Mouse (Mus musculus): ENCODE results near the gene Mrpl46. TPM values are rescaled to one million over a fixed set of nuclear protein-coding genes. Genes with fewer than 3 reads are reported as not detected.

The Mrpl46 gene
- polyA plus RNA-seq, 1 experiment from 2014 or later = 86.2 TPM

GRCm38 (mm10) chr7:78763801-78764200, 19.5 kb downstream of the Mrpl46 start:
- Histone ChIP-seq H3K4me1 (0 out of 2 replicates have a peak, but pooled peaks cover 4% of the 10 kb centered on the region), H3K27me3 (ENCODE audit: poor library complexity, severe bottlenecking) (no peaks in the 10 kb centered on the region), H3K4me3 (no peak overlapping the region), H3K27ac (no peak overlapping the region), H3K36me3 (replicated peaks) (no peaks in the 10 kb centered on the region), H3K9me3 (no peaks in the 10 kb centered on the region)
- 88% methylated on average over 3 of the region's 3 CpGs for WGBS
- DNase-seq (ENCODE audit: extremely low spot score, low spot score) = no peak

GRCm38 (mm10) chr7:78754458-78755000, 28.8 kb downstream of the Mrpl46 start:
- no peak for DNase-seq (ENCODE audit: extremely low spot score, low spot score)
- Histone ChIP-seq H3K36me3 (replicated peaks) (no peaks in the 10 kb centered on the region), H3K4me1 (no peaks in the 10 kb centered on the region), H3K27me3 (ENCODE audit: poor library complexity, severe bottlenecking) (no peaks in the 10 kb centered on the region), H3K4me3 (no peak overlapping the region), H3K27ac (no peak overlapping the region), H3K9me3 (no peaks in the 10 kb centered on the region)
- 67% methylated on average over 8 of the region's 8 CpGs for WGBS

- no peaks in the 10 kb centered on the region for H3K27me3 ChIP-seq (ENCODE audit: poor library complexity, severe bottlenecking)
- no peak overlapping the region for H3K27ac ChIP-seq
- no peaks in the 10 kb centered on the region for H3K4me1 ChIP-seq
- no peak overlapping the region for H3K4me3 ChIP-seq
- no peaks in the 10 kb centered on the region for H3K36me3 ChIP-seq (replicated peaks)
- no peak for DNase-seq (ENCODE audit: extremely low spot score, low spot score)
- WGBS = 83% methylated on average over 7 of the region's 7 CpGs
- H3K9me3 ChIP-seq = no peaks in the 10 kb centered on the region
Measured at GRCm38 (mm10) chr7:78753752-78754457, 29.4 kb downstream of the Mrpl46 start.

- DNase-seq (ENCODE audit: extremely low spot score, low spot score) = no peak
- H3K36me3 ChIP-seq (replicated peaks) = no peaks in the 10 kb centered on the region
- no peaks in the 10 kb centered on the region for H3K9me3 ChIP-seq
- H3K4me1 ChIP-seq = no peaks in the 10 kb centered on the region
- H3K27me3 ChIP-seq (ENCODE audit: poor library complexity, severe bottlenecking) = no peaks in the 10 kb centered on the region
- no peak overlapping the region for H3K4me3 ChIP-seq
- H3K27ac ChIP-seq = no peak overlapping the region
- 93% methylated on average over 4 of the region's 4 CpGs for WGBS
Measured at GRCm38 (mm10) chr7:78752961-78753360, 30.4 kb downstream of the Mrpl46 start.

GRCm38 (mm10) chr7:78743731-78744385, 39.5 kb downstream of the Mrpl46 start:
- Histone ChIP-seq H3K4me3 (no peak overlapping the region), H3K36me3 (replicated peaks) (no peaks in the 10 kb centered on the region), H3K27me3 (ENCODE audit: poor library complexity, severe bottlenecking) (no peaks in the 10 kb centered on the region), H3K4me1 (no peaks in the 10 kb centered on the region), H3K9me3 (no peaks in the 10 kb centered on the region), H3K27ac (no peak overlapping the region)
- WGBS = 88% methylated on average over 5 of the region's 5 CpGs
- no peak for DNase-seq (ENCODE audit: extremely low spot score, low spot score)

GRCm38 (mm10) chr7:78739351-78740000, 43.9 kb downstream of the Mrpl46 start:
- H3K36me3 ChIP-seq (replicated peaks) = no peaks in the 10 kb centered on the region
- no peak overlapping the region for H3K27ac ChIP-seq
- no peaks in the 10 kb centered on the region for H3K4me1 ChIP-seq
- no peaks in the 10 kb centered on the region for H3K27me3 ChIP-seq (ENCODE audit: poor library complexity, severe bottlenecking)
- H3K9me3 ChIP-seq = no peaks in the 10 kb centered on the region
- WGBS = 83% methylated on average over 8 of the region's 8 CpGs
- no peak overlapping the region for H3K4me3 ChIP-seq
- no peak for DNase-seq (ENCODE audit: extremely low spot score, low spot score)

- Histone ChIP-seq H3K4me3 (no peak within 1 kb of the TSS), H3K27ac (no peak within 1 kb of the TSS), H3K9me3 (no peaks in the 10 kb centered on the region), H3K4me1 (no peaks in the 10 kb centered on the region), H3K27me3 (ENCODE audit: poor library complexity, severe bottlenecking) (no peaks in the 10 kb centered on the region), H3K36me3 (replicated peaks) (no peaks in the 10 kb centered on the region)
- no peak for DNase-seq (ENCODE audit: extremely low spot score, low spot score)
- WGBS = 89% methylated on average over 5 of the region's 5 CpGs
Measured at GRCm38 (mm10) chr7:78737614-78738210, 45.6 kb downstream of the Mrpl46 start, which contains the start of gene Ntrk3. Gene Ntrk3, minus strand, starts transcription at chr7:78738012.

- Histone ChIP-seq H3K27me3 (ENCODE audit: poor library complexity, severe bottlenecking) (no peaks in the 10 kb centered on the region), H3K4me1 (no peaks in the 10 kb centered on the region), H3K27ac (no peak overlapping the region), H3K4me3 (no peak overlapping the region), H3K9me3 (no peaks in the 10 kb centered on the region), H3K36me3 (replicated peaks) (no peaks in the 10 kb centered on the region)
- DNase-seq (ENCODE audit: extremely low spot score, low spot score) = no peak
- WGBS = 93% methylated on average over 6 of the region's 6 CpGs
Measured at GRCm38 (mm10) chr7:78737196-78737595, 46.1 kb downstream of the Mrpl46 start.

GRCm38 (mm10) chr7:78731391-78731790, 51.9 kb downstream of the Mrpl46 start:
- H3K27ac ChIP-seq = no peak overlapping the region
- no peak for DNase-seq (ENCODE audit: extremely low spot score, low spot score)
- no peaks in the 10 kb centered on the region for H3K36me3 ChIP-seq (replicated peaks)
- no peaks in the 10 kb centered on the region for H3K9me3 ChIP-seq
- H3K4me3 ChIP-seq = no peak overlapping the region
- WGBS = 91% methylated on average over 8 of the region's 8 CpGs
- no peaks in the 10 kb centered on the region for H3K27me3 ChIP-seq (ENCODE audit: poor library complexity, severe bottlenecking)
- no peaks in the 10 kb centered on the region for H3K4me1 ChIP-seq

Other genes starting within 250 kb of the Mrpl46 start
- gene Ntrk3, start 45.5 kb downstream of the Mrpl46 start, polyA plus RNA-seq (2016; fragmentation: Nextera tagmentation; extraction: Ambion mirVana) = 2.3 and 3.8 TPM in 2 replicates
- 87.0 and 90.5 TPM in 2 replicates for gene Mrps11, start 412 bp downstream of the Mrpl46 start, polyA plus RNA-seq (2016; fragmentation: Nextera tagmentation; extraction: Ambion mirVana)
- gene Det1, start 63.7 kb upstream of the Mrpl46 start, polyA plus RNA-seq (2016; fragmentation: Nextera tagmentation; extraction: Ambion mirVana) = 23.4 and 24.2 TPM in 2 replicates
- gene Aen, start 112.3 kb upstream of the Mrpl46 start, polyA plus RNA-seq (2016; fragmentation: Nextera tagmentation; extraction: Ambion mirVana) = 80.2 and 81.1 TPM in 2 replicates
- gene Isg20, start 129.9 kb upstream of the Mrpl46 start, polyA plus RNA-seq (2016; fragmentation: Nextera tagmentation; extraction: Ambion mirVana) = 0.40 and 0.84 TPM in 2 replicates